Mouse (Mus musculus) urinary bladder, postnatal 4 days (tissue): ENCODE results near the gene Igflr1.

ENCODE experiments used
- DNase-seq, 2 experiments: peaks; one replicate each; pipeline ENCODE4 v3.0.0; 2021 to 2022; ENCODE audit warnings: low spot score in 2 of 2

Gene Igflr1

GRCm38 (mm10) chr7:30553810-30554584 lies 11.2 kb upstream of the Igflr1 start:
- no peak for DNase-seq

GRCm38 (mm10) chr7:30556894-30557536 lies 8.2 kb upstream of the Igflr1 start:
- no peak for DNase-seq

GRCm38 (mm10) chr7:30557901-30558514 lies 7.2 kb upstream of the Igflr1 start:
- DNase-seq, result no peak

GRCm38 (mm10) chr7:30558656-30559442 lies 6.4 kb upstream of the Igflr1 start:
- DNase-seq, result no peak

GRCm38 (mm10) chr7:30559443-30559954 lies 5.7 kb upstream of the Igflr1 start, which contains the start of gene Lin37:
Gene Lin37 (minus strand): TSS chr7:30559838.
- DNase-seq, result peak; percentile 94 to 95

GRCm38 (mm10) chr7:30560296-30560695 lies 4.9 kb upstream of the Igflr1 start:
- no peak for DNase-seq

GRCm38 (mm10) chr7:30562526-30563116 lies 2.6 kb upstream of the Igflr1 start:
- no peak for DNase-seq

GRCm38 (mm10) chr7:30563117-30563905 lies 1.9 kb upstream of the Igflr1 start, which contains the start of the genes U2af1l4, Gm49396 and Psenen:
Gene U2af1l4 (plus strand): TSS chr7:30563301.
Gene Gm49396 (plus strand): TSS chr7:30563344.
Gene Psenen (minus strand): TSS chr7:30563627.
- DNase-seq, result peak; percentile 92 to 96

- no peak for DNase-seq
These were observed 1.3 kb upstream of the Igflr1 start for GRCm38 (mm10) chr7:30563906-30564280.

GRCm38 (mm10) chr7:30566033-30566432 lies 806 bp downstream of the Igflr1 start:
- no peak for DNase-seq

GRCm38 (mm10) chr7:30567555-30567954 lies 2.3 kb downstream of the Igflr1 start:
- DNase-seq, result no peak

GRCm38 (mm10) chr7:30572389-30572788 lies 7.2 kb downstream of the Igflr1 start:
- no peak for DNase-seq

- no peak for DNase-seq
These were observed 7.7 kb downstream of the Igflr1 start for GRCm38 (mm10) chr7:30572969-30573368.

- DNase-seq, result no peak
These were observed 14.7 kb downstream of the Igflr1 start for GRCm38 (mm10) chr7:30579950-30580349.

- no peak for DNase-seq
These were observed 16.3 kb downstream of the Igflr1 start for GRCm38 (mm10) chr7:30581547-30581946.

- DNase-seq, result no peak
These were observed 19.1 kb downstream of the Igflr1 start for GRCm38 (mm10) chr7:30584339-30584738.

- DNase-seq, result no peak
These were observed 19.9 kb downstream of the Igflr1 start for GRCm38 (mm10) chr7:30585170-30585569.

- DNase-seq, result no peak
These were observed 21.3 kb downstream of the Igflr1 start for GRCm38 (mm10) chr7:30586455-30587020.

- no peak for DNase-seq
These were observed 22.8 kb downstream of the Igflr1 start for GRCm38 (mm10) chr7:30587842-30588667.
